Mouse (Mus musculus) lung, adult 2 months (tissue): ENCODE measurements around the gene Fhl2.

Experiments used
- CTCF ChIP-seq: fragments of 200-500 bp; IDR thresholded peaks from 2 replicates; pipeline ENCODE4 v1.5.1; 2011; ENCODE audit warnings: mild to moderate bottlenecking, low read length, control low read depth; ENCODE audit not compliant: insufficient read depth
- POLR2A ChIP-seq: fragments of 200-500 bp; IDR thresholded peaks from 2 replicates; pipeline ENCODE4 v1.6.1; 2011; ENCODE audit warnings: low read depth, mild to moderate bottlenecking, control low read depth, low read length, borderline replicate concordance; ENCODE audit errors: extremely low read depth

GRCm38 (mm10) chr1:43153538-43153937 is 43.2 kb downstream of the Fhl2 start:
- TF ChIP-seq CTCF (no peak), POLR2A (no peak)
